Comparison of ENCODE assay signal across 17 mouse cellular contexts in the genomic region with DNA sequence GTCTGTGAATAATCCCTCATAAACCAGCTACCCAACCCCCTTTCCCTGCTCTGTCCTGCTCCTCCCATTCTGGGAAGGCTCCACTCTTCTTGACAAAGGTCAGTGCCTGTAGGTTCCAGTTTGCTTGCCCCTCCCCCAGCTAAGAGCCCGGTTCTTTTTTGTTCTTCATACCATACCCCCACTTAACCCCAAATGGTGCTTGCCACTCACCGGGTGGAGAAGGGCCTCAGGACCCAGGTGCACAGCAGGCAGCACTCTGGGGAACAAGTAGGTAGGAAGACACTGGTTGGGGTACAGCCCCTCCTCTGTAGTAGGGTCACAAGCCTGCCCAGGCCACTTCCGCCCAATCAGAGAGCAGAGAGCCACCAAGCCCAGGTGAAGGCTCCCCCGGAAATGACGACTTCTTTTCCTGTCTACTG. TPM values are rescaled to one million over a fixed set of nuclear protein-coding genes. Genes with fewer than 3 reads are reported as not detected.
DNase-seq lines count a peak whose midpoint lies in the region; ATAC-seq and TF ChIP-seq lines count a peak whose summit lies in the region.
"Had no signal": no experiment of that assay in that cellular context is flagged by ENCODE, and none has a peak within 500 bp of the region (broad histone marks: within the 10 kb centered on the region; RNA-seq: fewer than 3 reads in every experiment).

No protein-coding gene starts in this region.

- peaks cover 3% of the 10 kb centered on the region; the same call in 1 of the 2 replicates for H3K9me3 ChIP-seq in erythroblast, embryonic 14.5 days (ENCODE audit: control insufficient read depth, low read length)
- peaks cover 8% of the 10 kb centered on the region for H3K9me3 ChIP-seq in CH12.LX (replicated peaks; ENCODE audit: low read length)
- H3K9me3 ChIP-seq in intestine, embryonic 15.5 days, result no peaks in the 10 kb centered on the region
- no peaks in the 10 kb centered on the region for H3K9me3 ChIP-seq in hindbrain, embryonic 11.5 days (ENCODE audit: control insufficient read depth, low read length)
- H3K9me3 ChIP-seq: forebrain, embryonic 15.5 days; midbrain, embryonic 12.5 days; neural tube, embryonic 13.5 days had no signal

- no peak for TF ChIP-seq EP300 in CH12.LX (IDR thresholded peaks at IDR 0.05; ENCODE audit: low read length)

- H3K9ac ChIP-seq in CH12.LX (ENCODE audit: insufficient read depth, low read depth), result no peak overlapping the region
- no peak overlapping the region for H3K9ac ChIP-seq in intestine, embryonic 15.5 days
- H3K9ac ChIP-seq in liver, adult 2 months (ENCODE audit: low read depth, low read length), result peak overlapping the region; percentile 65
- H3K9ac ChIP-seq in hindbrain, embryonic 11.5 days (ENCODE audit: low read depth, low read length), result no peak overlapping the region
- H3K9ac ChIP-seq: forebrain, embryonic 15.5 days; midbrain, embryonic 12.5 days; neural tube, embryonic 13.5 days had no signal

- in situ Hi-C loops in CH12.LX (cut with MboI; ENCODE audit: low pct_ligation_motif_present, low pct_unique_long_range_greater_than_20kb, low sequenced_read_pairs), result no loop called here

- H3K79me2 ChIP-seq in CH12.LX (replicated peaks; ENCODE audit: control insufficient read depth, extremely low read depth, insufficient read depth, poor library complexity, severe bottlenecking), result no peaks in the 10 kb centered on the region
- no peaks in the 10 kb centered on the region; the same call in 1 of the 2 replicates for H3K79me2 ChIP-seq in liver, adult 2 months (ENCODE audit: control insufficient read depth, insufficient read depth, low read length)

- dilution Hi-C loops in CH12.LX (cut with MboI; ENCODE audit: extremely low pct_ligation_motif_present, extremely low pct_unique_long_range_greater_than_20kb, low sequenced_read_pairs), result no loop called here

- no peak for ATAC-seq in erythroblast, adult 5-6 weeks (replicated peaks; ENCODE audit: low FRiP score, poor library complexity, severe bottlenecking)
- peak; percentile 67 for ATAC-seq in intestine, embryonic 15.5 days
- ATAC-seq in hindbrain, embryonic 11.5 days (ENCODE audit: low FRiP score), result no peak
- ATAC-seq: forebrain, embryonic 15.5 days; Patski had no signal

- TF ChIP-seq POLR2A in CH12.LX (IDR thresholded peaks at IDR 0.05; ENCODE audit: low read depth, low read length), result no peak
- peak; percentile 24; the same call in 1 of the 2 replicates for TF ChIP-seq POLR2A in liver, adult 2 months (IDR thresholded peaks at IDR 0.05; ENCODE audit: extremely low read depth, insufficient read depth, low read length)

- H3K4me1 ChIP-seq in erythroblast, embryonic 14.5 days (ENCODE audit: control insufficient read depth), result peaks cover 2% of the 10 kb centered on the region; the same call in 1 of the 2 replicates
- peaks cover 0 to 6% of the 10 kb centered on the region in 2 experiments; a peak in 2 of 4 replicates for H3K4me1 ChIP-seq in CH12.LX (ENCODE audit: control insufficient read depth in 1 of 2, insufficient read depth in 2 of 2)
- H3K4me1 ChIP-seq in intestine, embryonic 15.5 days (replicated peaks), result peaks cover 18% of the 10 kb centered on the region
- H3K4me1 ChIP-seq in liver, adult 2 months (ENCODE audit: control insufficient read depth, insufficient read depth, low read length), result peaks cover 5% of the 10 kb centered on the region
- peaks cover 6% of the 10 kb centered on the region for H3K4me1 ChIP-seq in hindbrain, embryonic 11.5 days (replicated peaks; ENCODE audit: control insufficient read depth, insufficient read depth, low read length)

- H3K27ac ChIP-seq in CH12.LX (ENCODE audit: insufficient read depth, low read depth), result no peak overlapping the region
- no peak overlapping the region for H3K27ac ChIP-seq in intestine, embryonic 15.5 days
- peak overlapping the region; percentile 89 for H3K27ac ChIP-seq in liver, adult 2 months (replicated peaks; ENCODE audit: insufficient read depth, low read depth, low read length)
- H3K27ac ChIP-seq in hindbrain, embryonic 11.5 days (ENCODE audit: low read depth, low read length), result no peak overlapping the region
- H3K27ac ChIP-seq: forebrain, embryonic 15.5 days; midbrain, embryonic 12.5 days; neural tube, embryonic 13.5 days had no signal

- H3K4me2 ChIP-seq in CH12.LX (ENCODE audit: insufficient read depth, low read depth, poor library complexity, severe bottlenecking), result no peak overlapping the region
- peak overlapping the region; percentile 30; the same call in 1 of the 2 replicates for H3K4me2 ChIP-seq in intestine, embryonic 15.5 days (replicated peaks)
- no peak overlapping the region for H3K4me2 ChIP-seq in hindbrain, embryonic 11.5 days (replicated peaks; ENCODE audit: low read depth, low read length)
- H3K4me2 ChIP-seq: forebrain, embryonic 15.5 days; midbrain, embryonic 12.5 days; neural tube, embryonic 13.5 days had no signal

- H3K36me3 ChIP-seq in erythroblast, embryonic 14.5 days (ENCODE audit: control insufficient read depth), result no peaks in the 10 kb centered on the region
- peaks cover 0 to under 1% of the 10 kb centered on the region in 2 experiments for H3K36me3 ChIP-seq in CH12.LX (replicated peaks in 1 of 2; ENCODE audit: control insufficient read depth in 1 of 2, insufficient read depth in 1 of 2, low read length in 1 of 2)
- H3K36me3 ChIP-seq in intestine, embryonic 15.5 days, result no peaks in the 10 kb centered on the region
- peaks cover 10% of the 10 kb centered on the region; the same call in 1 of the 2 replicates for H3K36me3 ChIP-seq in liver, adult 2 months (ENCODE audit: control insufficient read depth, insufficient read depth, low read length)
- H3K36me3 ChIP-seq in hindbrain, embryonic 11.5 days (ENCODE audit: control insufficient read depth, insufficient read depth, low read length), result no peaks in the 10 kb centered on the region
- H3K36me3 ChIP-seq: forebrain, embryonic 15.5 days; midbrain, embryonic 12.5 days; neural tube, embryonic 13.5 days had no signal

- WGBS in intestine, embryonic 15.5 days, result 32% methylated on average over 5 of the region's 5 CpGs
- 13% methylated on average over 5 of the region's 5 CpGs for WGBS in liver, adult 2 months
- 35% methylated on average over 5 of the region's 5 CpGs for WGBS in hindbrain, embryonic 11.5 days

- peak overlapping the region; percentile 36 for H3K4me3 ChIP-seq in erythroblast, embryonic 14.5 days (replicated peaks)
- H3K4me3 ChIP-seq in CH12.LX (replicated peaks in 1 of 3; ENCODE audit: low read depth in 2 of 3, low read length in 2 of 3, poor library complexity in 1 of 3), result peak overlapping the region in 2 of 3 experiments; percentile 2 to 32
- no peak overlapping the region for H3K4me3 ChIP-seq in intestine, embryonic 15.5 days (replicated peaks)
- peak overlapping the region; percentile 58 for H3K4me3 ChIP-seq in liver, adult 2 months (ENCODE audit: insufficient read depth, low read depth, low read length)
- no peak overlapping the region for H3K4me3 ChIP-seq in hindbrain, embryonic 11.5 days (ENCODE audit: low read depth, low read length)
- H3K4me3 ChIP-seq: forebrain, embryonic 15.5 days; midbrain, embryonic 12.5 days; neural tube, embryonic 13.5 days had no signal

- TF ChIP-seq RAD21 in CH12.LX (IDR thresholded peaks at IDR 0.05; ENCODE audit: low read depth, low read length), result no peak

- TF ChIP-seq CTCF in CH12.LX (conservative IDR thresholded peaks at IDR 0.05 in 1 of 2, IDR thresholded peaks at IDR 0.05 in 1 of 2; ENCODE audit: low read depth in 2 of 2, low read length in 2 of 2), result no peak
- no peak for TF ChIP-seq CTCF in liver, adult 2 months (IDR thresholded peaks at IDR 0.05; ENCODE audit: low read depth, low read length)

- no peak for DNase-seq in CH12.LX (ENCODE audit: extremely low read depth)
- DNase-seq in liver, adult 2 months (ENCODE audit: extremely low read depth, low read depth, low spot score), result peak; percentile 95
- no peak for DNase-seq in hindbrain, embryonic 11.5 days (ENCODE audit: low spot score)
- DNase-seq in urinary bladder, postnatal 10 days (ENCODE audit: low spot score), result no peak
- DNase-seq in lung, postnatal 25 days (ENCODE audit: low spot score), result no peak
- DNase-seq: cerebellum, adult 2 months; heart, postnatal 4 days; right cerebral cortex, adult 18-20 months; thymus, postnatal 25 days had no signal

- H3K27me3 ChIP-seq in erythroblast, embryonic 14.5 days (ENCODE audit: control insufficient read depth), result peaks cover 82% of the 10 kb centered on the region
- peaks cover 31% of the 10 kb centered on the region for H3K27me3 ChIP-seq in CH12.LX (replicated peaks)
- peaks cover 14% of the 10 kb centered on the region for H3K27me3 ChIP-seq in intestine, embryonic 15.5 days (replicated peaks)
- no peaks in the 10 kb centered on the region for H3K27me3 ChIP-seq in liver, adult 2 months (ENCODE audit: control insufficient read depth, insufficient read depth, low read length)
- peaks cover 15% of the 10 kb centered on the region for H3K27me3 ChIP-seq in hindbrain, embryonic 11.5 days (ENCODE audit: control insufficient read depth, insufficient read depth, low read length)

RNA-seq across cellular contexts. Expression of a gene that starts 2.6 kb away (rescaled TPM):
- polyA plus RNA-seq in erythroblast, embryonic 14.5 days (2012), result not detected in 2 replicates
- not detected in 2 replicates for total RNA-seq in erythroblast, adult 5-6 weeks (2015; ENCODE audit: low replicate concordance)
- total RNA-seq in erythroblast, adult 5-6 weeks (2017; ENCODE audit: low replicate concordance), result not detected in 2 replicates
- total RNA-seq in CH12.LX (2012; rRNA removed) (not detected in 2 replicates), CH12.LX (2014; rRNA removed) (not detected in 2 replicates)
- polyA plus RNA-seq in CH12.LX (2012; ENCODE audit: insufficient read length, low read depth), result not detected in 2 replicates
- 3.3 and 3.6 TPM in 2 replicates for polyA plus RNA-seq in intestine, embryonic 15.5 days (2015; fragmentation: Nextera tagmentation; extraction: Ambion mirVana)
- total RNA-seq in liver, adult 2 months (2014; rRNA removed), result 3.0 and 3.4 TPM in 2 replicates
- 9.9 and 14.1 TPM in 2 replicates for polyA plus RNA-seq in liver, adult 2 months (2012; rRNA removed)
- 2.3 and 3.1 TPM in 2 replicates for polyA plus RNA-seq in hindbrain, embryonic 11.5 days (2014; fragmentation: Nextera tagmentation; extraction: Ambion mirVana)
- total RNA-seq: granulocyte monocyte progenitor cell, adult 5-6 weeks had no signal

RNA-seq across cellular contexts. Expression of a gene that starts 4.0 kb away (rescaled TPM):
- polyA plus RNA-seq in erythroblast, embryonic 14.5 days (2012), result not detected in 2 replicates
- not detected in 2 replicates for total RNA-seq in erythroblast, adult 5-6 weeks (2015; ENCODE audit: low replicate concordance)
- not detected in 2 replicates for total RNA-seq in erythroblast, adult 5-6 weeks (2017; ENCODE audit: low replicate concordance)
- 0.08 TPM in 2 replicates for total RNA-seq in CH12.LX (2012; rRNA removed)
- total RNA-seq in CH12.LX (2014; rRNA removed), result 0.19 TPM in 2 replicates
- polyA plus RNA-seq in CH12.LX (2012; ENCODE audit: insufficient read length, low read depth), result 0.71 and 1.0 TPM in 2 replicates
- 1.8 and 2.4 TPM in 2 replicates for polyA plus RNA-seq in intestine, embryonic 15.5 days (2015; fragmentation: Nextera tagmentation; extraction: Ambion mirVana)
- 1.7 and 2.4 TPM in 2 replicates for total RNA-seq in liver, adult 2 months (2014; rRNA removed)
- polyA plus RNA-seq in liver, adult 2 months (2012; rRNA removed), result 21.2 and 37.0 TPM in 2 replicates
- polyA plus RNA-seq in hindbrain, embryonic 11.5 days (2014; fragmentation: Nextera tagmentation; extraction: Ambion mirVana), result 0.39 and 0.83 TPM in 2 replicates
- total RNA-seq: granulocyte monocyte progenitor cell, adult 5-6 weeks had no signal

RNA-seq across cellular contexts. Expression of a gene that starts 12.8 kb away (rescaled TPM):
- polyA plus RNA-seq in erythroblast, embryonic 14.5 days (2012), result 1.8 and 3.3 TPM in 2 replicates
- 1.7 and 5.0 TPM in 2 replicates for total RNA-seq in erythroblast, adult 5-6 weeks (2015; ENCODE audit: low replicate concordance)
- total RNA-seq in erythroblast, adult 5-6 weeks (2017; ENCODE audit: low replicate concordance), result 3.3 and 8.9 TPM in 2 replicates
- 4.2 and 4.5 TPM in 2 replicates for total RNA-seq in CH12.LX (2012; rRNA removed)
- 1.2 and 1.4 TPM in 2 replicates for total RNA-seq in CH12.LX (2014; rRNA removed)
- 3.5 and 4.1 TPM in 2 replicates for polyA plus RNA-seq in CH12.LX (2012; ENCODE audit: insufficient read length, low read depth)
- 14.3 and 15.7 TPM in 2 replicates for polyA plus RNA-seq in intestine, embryonic 15.5 days (2015; fragmentation: Nextera tagmentation; extraction: Ambion mirVana)
- total RNA-seq in liver, adult 2 months (2014; rRNA removed), result 29.6 and 30.6 TPM in 2 replicates
- polyA plus RNA-seq in liver, adult 2 months (2012; rRNA removed), result 58.6 and 64.0 TPM in 2 replicates
- polyA plus RNA-seq in hindbrain, embryonic 11.5 days (2014; fragmentation: Nextera tagmentation; extraction: Ambion mirVana), result 20.7 and 22.0 TPM in 2 replicates

RNA-seq across cellular contexts. Expression of a gene that starts 12.8 kb away (rescaled TPM):
- 0.25 TPM in 1 of 2 replicates, not detected in the other for polyA plus RNA-seq in erythroblast, embryonic 14.5 days (2012)
- total RNA-seq in erythroblast, adult 5-6 weeks (2015; ENCODE audit: low replicate concordance), result 7.9 and 15.9 TPM in 2 replicates
- total RNA-seq in erythroblast, adult 5-6 weeks (2017; ENCODE audit: low replicate concordance), result 4.0 and 4.3 TPM in 2 replicates
- total RNA-seq in CH12.LX (2012; rRNA removed), result 157 and 189 TPM in 2 replicates
- 183 and 189 TPM in 2 replicates for total RNA-seq in CH12.LX (2014; rRNA removed)
- polyA plus RNA-seq in CH12.LX (2012; ENCODE audit: insufficient read length, low read depth), result 117 and 146 TPM in 2 replicates
- polyA plus RNA-seq in intestine, embryonic 15.5 days (2015; fragmentation: Nextera tagmentation; extraction: Ambion mirVana), result 104 and 112 TPM in 2 replicates
- total RNA-seq in liver, adult 2 months (2014; rRNA removed), result 18.1 and 19.2 TPM in 2 replicates
- polyA plus RNA-seq in liver, adult 2 months (2012; rRNA removed), result 9.1 and 9.5 TPM in 2 replicates
- polyA plus RNA-seq in hindbrain, embryonic 11.5 days (2014; fragmentation: Nextera tagmentation; extraction: Ambion mirVana), result 103 and 105 TPM in 2 replicates

RNA-seq across cellular contexts. Expression of a gene that starts 37.3 kb away (rescaled TPM):
- polyA plus RNA-seq in erythroblast, embryonic 14.5 days (2012), result 0.26 and 0.29 TPM in 2 replicates
- not detected in 2 replicates for total RNA-seq in erythroblast, adult 5-6 weeks (2015; ENCODE audit: low replicate concordance)
- 0.26 and 0.70 TPM in 2 replicates for total RNA-seq in erythroblast, adult 5-6 weeks (2017; ENCODE audit: low replicate concordance)
- total RNA-seq in CH12.LX (2012; rRNA removed) (1.0 and 1.3 TPM in 2 replicates), CH12.LX (2014; rRNA removed) (0.50 and 0.77 TPM in 2 replicates)
- polyA plus RNA-seq in CH12.LX (2012; ENCODE audit: insufficient read length, low read depth), result 0.67 and 1.4 TPM in 2 replicates
- 6.3 and 6.7 TPM in 2 replicates for polyA plus RNA-seq in intestine, embryonic 15.5 days (2015; fragmentation: Nextera tagmentation; extraction: Ambion mirVana)
- total RNA-seq in liver, adult 2 months (2014; rRNA removed), result 0.37 and 0.60 TPM in 2 replicates
- polyA plus RNA-seq in liver, adult 2 months (2012; rRNA removed), result 0.56 and 0.99 TPM in 2 replicates
- 11.2 and 11.8 TPM in 2 replicates for polyA plus RNA-seq in hindbrain, embryonic 11.5 days (2014; fragmentation: Nextera tagmentation; extraction: Ambion mirVana)
- total RNA-seq: granulocyte monocyte progenitor cell, adult 5-6 weeks had no signal

Comparison
In these comparisons a context has a peak if more than half of its experiments do, and no peak if none do; other contexts are left out.
1. H3K4me3 ChIP-seq: peak in erythroblast, embryonic 14.5 days (single experiment), CH12.LX (2 of 3) and liver, adult 2 months (single experiment); none in intestine, embryonic 15.5 days (single experiment) and hindbrain, embryonic 11.5 days (single experiment).